Mouse (Mus musculus) liver, adult 2 months (tissue): ENCODE results near the gene Fam160b1.

ENCODE experiments used
- CTCF ChIP-seq: fragments of 200-500 bp; IDR thresholded peaks from 2 replicates; pipeline ENCODE4 v1.5.1; 2011; ENCODE audit warnings: low read depth, low read length, control low read depth
- POLR2A ChIP-seq: fragments of 200-500 bp; IDR thresholded peaks from 2 replicates; pipeline ENCODE4 v1.6.1; 2011; ENCODE audit warnings: low read length, control low read depth; ENCODE audit not compliant: insufficient read depth; ENCODE audit errors: extremely low read depth

DNA sequence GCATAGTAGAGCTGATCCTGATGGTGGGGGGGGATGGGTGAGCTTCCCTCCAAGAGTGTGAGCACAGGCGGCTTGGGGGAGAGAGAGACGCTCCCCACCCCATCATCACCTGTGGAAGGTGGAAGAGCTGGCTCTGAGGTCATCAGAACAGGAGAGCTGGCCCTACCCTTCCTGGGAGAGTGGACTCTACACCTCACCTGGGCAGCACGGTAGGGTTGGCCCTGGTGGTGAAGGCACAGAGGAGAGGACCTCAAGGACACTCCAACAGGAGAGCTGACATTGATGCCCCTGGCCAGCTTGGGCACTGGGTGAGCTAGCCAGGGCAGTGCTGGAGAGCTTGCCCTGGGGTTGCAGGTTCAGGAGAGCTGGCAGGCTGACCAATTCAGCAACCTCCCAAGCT lies 31.1 kb downstream of the Fam160b1 start:
- TF ChIP-seq POLR2A, result no peak
- no peak for TF ChIP-seq CTCF
